Mouse (Mus musculus): ENCODE measurements at regions not wholly inside any gene's neighbourhood (a gene's known extent, or its start where the extent isn't known, plus 50 kb on each side); places are given as distances from the start of the nearest gene placed in this dataset.

- H3K9me3 ChIP-seq, result no peaks in the 10 kb centered on the region
- no peak overlapping the region for H3K27ac ChIP-seq (replicated peaks)
- H3K9ac ChIP-seq, result no peak overlapping the region
- H3K4me1 ChIP-seq (replicated peaks), result peaks cover 9% of the 10 kb centered on the region; the same call in 1 of the 2 replicates
- H3K27me3 ChIP-seq, result peaks cover 7% of the 10 kb centered on the region; the same call in 1 of the 2 replicates
- no peak overlapping the region for H3K4me2 ChIP-seq
- no peaks in the 10 kb centered on the region for H3K36me3 ChIP-seq
- ATAC-seq (ENCODE audit: low FRiP score, low read depth), result no peak
- no peak overlapping the region for H3K4me3 ChIP-seq
Observed at GRCm38 (mm10) chr1:13424524-13424923, 2010.6 kb downstream of the A830018L16Rik start.

- H3K27ac ChIP-seq (replicated peaks), result no peak overlapping the region
- ATAC-seq (ENCODE audit: low FRiP score, low read depth), result peak; percentile 20; the same call in 1 of the 2 replicates
- H3K4me2 ChIP-seq, result peak overlapping the region; percentile 61
- peaks cover 7% of the 10 kb centered on the region; the same call in 1 of the 2 replicates for H3K27me3 ChIP-seq
- H3K4me3 ChIP-seq, result peak overlapping the region; percentile 36
- H3K9ac ChIP-seq, result peak overlapping the region; percentile 36; the same call in 1 of the 2 replicates
- peaks cover 9% of the 10 kb centered on the region; the same call in 1 of the 2 replicates for H3K4me1 ChIP-seq (replicated peaks)
- H3K36me3 ChIP-seq, result no peaks in the 10 kb centered on the region
- H3K9me3 ChIP-seq, result no peaks in the 10 kb centered on the region
- WGBS, result 26% methylated on average over 8 of the region's 9 CpGs
Observed at GRCm38 (mm10) chr1:13425601-13426327, 2011.9 kb downstream of the A830018L16Rik start.

GRCm38 (mm10) chr1:13426328-13427067 is 2012.6 kb downstream of the A830018L16Rik start:
- Histone ChIP-seq H3K4me3 (peak overlapping the region; percentile 36), H3K4me2 (peak overlapping the region; percentile 61), H3K27ac (replicated peaks) (no peak overlapping the region), H3K9ac (peak overlapping the region; percentile 36), H3K36me3 (no peaks in the 10 kb centered on the region), H3K9me3 (no peaks in the 10 kb centered on the region), H3K4me1 (replicated peaks) (peaks cover 9% of the 10 kb centered on the region; the same call in 1 of the 2 replicates), H3K27me3 (peaks cover 7% of the 10 kb centered on the region; the same call in 1 of the 2 replicates)
- 7% methylated on average over 30 of the region's 30 CpGs for WGBS
- peak; percentile 87 for ATAC-seq (ENCODE audit: low FRiP score, low read depth)

- peak overlapping the region; percentile 36 for H3K4me3 ChIP-seq
- no peak; the same call in 1 of the 2 replicates for ATAC-seq (ENCODE audit: low FRiP score, low read depth)
Observed at GRCm38 (mm10) chr1:13427068-13427434, 2013.1 kb downstream of the A830018L16Rik start.

GRCm38 (mm10) chr1:13427501-13428207 is 2013.7 kb downstream of the A830018L16Rik start:
- Histone ChIP-seq H3K27ac (replicated peaks) (no peak overlapping the region), H3K4me1 (replicated peaks) (peaks cover 9% of the 10 kb centered on the region; the same call in 1 of the 2 replicates), H3K4me3 (no peak overlapping the region), H3K4me2 (no peak overlapping the region), H3K9me3 (no peaks in the 10 kb centered on the region), H3K36me3 (no peaks in the 10 kb centered on the region), H3K27me3 (peaks cover 7% of the 10 kb centered on the region; the same call in 1 of the 2 replicates), H3K9ac (no peak overlapping the region)
- 83% methylated on average over 11 of the region's 11 CpGs for WGBS
- ATAC-seq (ENCODE audit: low FRiP score, low read depth), result no peak

More at GRCm38 (mm10) chr1:13427068-13427434, 2013.1 kb downstream of the A830018L16Rik start:
- Histone ChIP-seq H3K27ac (replicated peaks) (no peak overlapping the region), H3K27me3 (peaks cover 7% of the 10 kb centered on the region; the same call in 1 of the 2 replicates), H3K9me3 (no peaks in the 10 kb centered on the region), H3K36me3 (no peaks in the 10 kb centered on the region), H3K9ac (no peak overlapping the region), H3K4me1 (replicated peaks) (peaks cover 9% of the 10 kb centered on the region; the same call in 1 of the 2 replicates), H3K4me2 (peak overlapping the region; percentile 61)
- 53% methylated on average over 5 of the region's 5 CpGs for WGBS

- Histone ChIP-seq H3K27ac (replicated peaks) (no peak overlapping the region), H3K36me3 (no peaks in the 10 kb centered on the region), H3K4me1 (replicated peaks) (no peaks in the 10 kb centered on the region), H3K9ac (no peak overlapping the region), H3K4me2 (no peak overlapping the region), H3K9me3 (no peaks in the 10 kb centered on the region), H3K4me3 (no peak overlapping the region), H3K27me3 (no peaks in the 10 kb centered on the region)
- WGBS, result 83% methylated on average over 6 of the region's 6 CpGs
- no peak for ATAC-seq (ENCODE audit: low FRiP score, low read depth)
Observed at GRCm38 (mm10) chr1:13437747-13438394, 2024.0 kb downstream of the A830018L16Rik start.

- WGBS, result 87% methylated on average over 6 of the region's 6 CpGs
- no peaks in the 10 kb centered on the region for H3K9me3 ChIP-seq
- H3K27me3 ChIP-seq, result no peaks in the 10 kb centered on the region
- H3K36me3 ChIP-seq, result no peaks in the 10 kb centered on the region
- no peak for ATAC-seq (ENCODE audit: low FRiP score, low read depth)
- no peaks in the 10 kb centered on the region for H3K4me1 ChIP-seq (replicated peaks)
- H3K27ac ChIP-seq (replicated peaks), result no peak overlapping the region
- no peak overlapping the region for H3K9ac ChIP-seq
- H3K4me2 ChIP-seq, result no peak overlapping the region
- H3K4me3 ChIP-seq, result no peak overlapping the region
Observed at GRCm38 (mm10) chr1:13442366-13442765, 2028.5 kb downstream of the A830018L16Rik start.

- Histone ChIP-seq H3K4me2 (no peak overlapping the region), H3K36me3 (no peaks in the 10 kb centered on the region), H3K4me1 (replicated peaks) (no peaks in the 10 kb centered on the region), H3K4me3 (no peak overlapping the region), H3K9me3 (no peaks in the 10 kb centered on the region), H3K27me3 (no peaks in the 10 kb centered on the region), H3K9ac (no peak overlapping the region), H3K27ac (replicated peaks) (no peak overlapping the region)
- ATAC-seq (ENCODE audit: low FRiP score, low read depth), result no peak
- WGBS, result 90% methylated on average over 2 of the region's 2 CpGs
Observed at GRCm38 (mm10) chr1:13454534-13454933, 2040.6 kb downstream of the A830018L16Rik start.

GRCm38 (mm10) chr1:13455572-13455971 is 2041.7 kb downstream of the A830018L16Rik start:
- Histone ChIP-seq H3K4me2 (no peak overlapping the region), H3K4me3 (no peak overlapping the region), H3K4me1 (replicated peaks) (no peaks in the 10 kb centered on the region), H3K9ac (no peak overlapping the region), H3K9me3 (no peaks in the 10 kb centered on the region), H3K27me3 (no peaks in the 10 kb centered on the region), H3K27ac (replicated peaks) (no peak overlapping the region), H3K36me3 (no peaks in the 10 kb centered on the region)
- 76% methylated on average over 3 of the region's 3 CpGs for WGBS
- ATAC-seq (ENCODE audit: low FRiP score, low read depth), result no peak

GRCm38 (mm10) chr1:13464311-13464710 is 2050.4 kb downstream of the A830018L16Rik start:
- no peaks in the 10 kb centered on the region for H3K4me1 ChIP-seq (replicated peaks)
- no peak overlapping the region for H3K9ac ChIP-seq
- H3K4me2 ChIP-seq, result no peak overlapping the region
- no peak overlapping the region for H3K4me3 ChIP-seq
- no peak for ATAC-seq (ENCODE audit: low FRiP score, low read depth)
- no peaks in the 10 kb centered on the region for H3K9me3 ChIP-seq
- H3K27me3 ChIP-seq, result no peaks in the 10 kb centered on the region
- WGBS, result 100% methylated on average over 1 of the region's 1 CpGs
- H3K27ac ChIP-seq (replicated peaks), result no peak overlapping the region
- no peaks in the 10 kb centered on the region for H3K36me3 ChIP-seq

GRCm38 (mm10) chr1:13467174-13467573 is 2053.3 kb downstream of the A830018L16Rik start:
- Histone ChIP-seq H3K27me3 (no peaks in the 10 kb centered on the region), H3K4me1 (replicated peaks) (no peaks in the 10 kb centered on the region), H3K9me3 (no peaks in the 10 kb centered on the region), H3K4me3 (no peak overlapping the region), H3K27ac (replicated peaks) (no peak overlapping the region), H3K4me2 (no peak overlapping the region), H3K9ac (no peak overlapping the region), H3K36me3 (no peaks in the 10 kb centered on the region)
- 76% methylated on average over 6 of the region's 6 CpGs for whole genome bisulfite sequencing
- no peak for ATAC-seq (ENCODE audit: low FRiP score, low read depth)
